Comparison of ENCODE assay signal across 8 mouse cellular contexts in the genomic region with DNA sequence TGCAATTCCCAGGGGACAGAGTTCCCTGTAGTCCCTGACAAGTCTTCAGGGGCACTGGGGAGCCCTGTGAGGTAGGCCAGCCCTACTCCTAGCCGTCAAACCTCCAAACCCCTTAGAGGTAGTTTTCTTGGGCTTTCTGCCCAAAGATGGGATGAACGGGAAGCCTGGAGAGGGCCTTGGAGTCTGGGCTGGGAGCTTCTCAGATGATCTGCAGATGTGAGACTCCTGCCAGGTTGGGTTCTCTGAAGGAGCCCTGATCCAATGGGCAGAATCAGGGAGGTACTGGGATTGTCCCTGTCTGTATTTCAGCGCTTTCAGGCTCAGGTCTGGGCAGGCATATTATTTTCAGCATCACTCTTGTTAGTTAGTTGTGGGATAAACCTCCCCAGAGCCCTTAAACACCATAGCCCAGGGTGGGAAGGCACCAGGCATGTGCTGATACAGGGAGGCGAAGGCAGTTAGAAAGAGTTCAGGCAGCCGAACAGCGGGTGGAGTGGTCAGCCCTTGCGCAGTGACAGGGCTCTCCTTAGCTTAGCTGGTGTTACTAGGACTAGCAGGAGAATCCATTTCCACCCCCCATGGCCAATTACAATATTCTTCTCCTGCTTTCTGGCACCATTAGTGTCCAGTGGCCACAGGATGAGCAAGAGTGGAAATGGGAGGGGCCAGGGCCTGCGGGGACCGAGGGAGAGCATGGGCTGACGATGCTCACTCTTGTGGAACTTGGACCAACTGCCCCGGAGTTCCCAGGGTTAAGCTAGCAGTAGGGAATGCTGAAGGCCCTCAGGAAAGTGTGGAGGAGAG. TPM values are rescaled to one million over a fixed set of nuclear protein-coding genes. Genes with fewer than 3 reads are reported as not detected.
DNase-seq lines count a peak whose midpoint lies in the region; ATAC-seq lines count a peak whose summit lies in the region.

No protein-coding gene starts in this region.

- peaks cover 53% of the 10 kb centered on the region for H3K4me1 ChIP-seq in forebrain, embryonic 10.5 days
- peaks cover 16% of the 10 kb centered on the region for H3K4me1 ChIP-seq in hindbrain, embryonic 16.5 days (ENCODE audit: control insufficient read depth, insufficient read depth, low read depth, low read length)
- H3K4me1 ChIP-seq in lung, embryonic 16.5 days (replicated peaks; ENCODE audit: control insufficient read depth, insufficient read depth, low read length), result peaks cover 34% of the 10 kb centered on the region

- 24% methylated on average over 11 of the region's 11 CpGs for WGBS in forebrain, embryonic 10.5 days
- 25% methylated on average over 11 of the region's 11 CpGs for WGBS in hindbrain, embryonic 16.5 days
- WGBS in lung, embryonic 16.5 days, result 15% methylated on average over 11 of the region's 11 CpGs

- H3K9ac ChIP-seq in hindbrain, embryonic 16.5 days (ENCODE audit: low read depth, low read length), result no peak overlapping the region
- H3K9ac ChIP-seq in lung, embryonic 16.5 days (ENCODE audit: low read length), result peak overlapping the region; percentile 85

- H3K4me3 ChIP-seq in forebrain, embryonic 10.5 days, result peak overlapping the region; percentile 62
- H3K4me3 ChIP-seq in hindbrain, embryonic 16.5 days (ENCODE audit: low read length), result peak overlapping the region; percentile 53
- H3K4me3 ChIP-seq in lung, embryonic 16.5 days (ENCODE audit: low read length), result peak overlapping the region; percentile 70

- no peak for ATAC-seq in hindbrain, embryonic 16.5 days
- ATAC-seq in lung, embryonic 16.5 days (ENCODE audit: low read depth), result no peak
- no peak for ATAC-seq in megakaryocyte-erythroid progenitor cell, adult 5-6 weeks (replicated peaks; ENCODE audit: low FRiP score, low TSS enrichment, poor library complexity, severe bottlenecking)
- no peak for ATAC-seq in activated CD4-positive, CD25-positive, alpha-beta regulatory T cell, adult 4 months

- no peaks in the 10 kb centered on the region for H3K36me3 ChIP-seq in forebrain, embryonic 10.5 days (replicated peaks)
- H3K36me3 ChIP-seq in hindbrain, embryonic 16.5 days (ENCODE audit: control insufficient read depth, insufficient read depth, low read length), result no peaks in the 10 kb centered on the region
- no peaks in the 10 kb centered on the region for H3K36me3 ChIP-seq in lung, embryonic 16.5 days (ENCODE audit: control insufficient read depth, insufficient read depth, low read length)

- H3K27ac ChIP-seq in forebrain, embryonic 10.5 days, result peak overlapping the region; percentile 91
- no peak overlapping the region for H3K27ac ChIP-seq in hindbrain, embryonic 16.5 days (ENCODE audit: low read depth, low read length)
- peak overlapping the region; percentile 84 for H3K27ac ChIP-seq in lung, embryonic 16.5 days (ENCODE audit: low read length)

- no peaks in the 10 kb centered on the region for H3K9me3 ChIP-seq in forebrain, embryonic 10.5 days
- no peaks in the 10 kb centered on the region for H3K9me3 ChIP-seq in hindbrain, embryonic 16.5 days (ENCODE audit: control insufficient read depth, low read length)
- no peaks in the 10 kb centered on the region for H3K9me3 ChIP-seq in lung, embryonic 16.5 days (ENCODE audit: control insufficient read depth, low read length)

- peaks cover 54% of the 10 kb centered on the region for H3K27me3 ChIP-seq in forebrain, embryonic 10.5 days (ENCODE audit: poor library complexity, severe bottlenecking)
- peaks cover 13% of the 10 kb centered on the region; the same call in 1 of the 2 replicates for H3K27me3 ChIP-seq in hindbrain, embryonic 16.5 days (replicated peaks; ENCODE audit: control insufficient read depth, insufficient read depth, low read length)
- H3K27me3 ChIP-seq in lung, embryonic 16.5 days (ENCODE audit: control insufficient read depth, insufficient read depth, low read depth, low read length), result no peaks in the 10 kb centered on the region

- H3K4me2 ChIP-seq in hindbrain, embryonic 16.5 days (ENCODE audit: low read length), result peak overlapping the region; percentile 89
- H3K4me2 ChIP-seq in lung, embryonic 16.5 days (ENCODE audit: low read depth, low read length), result peak overlapping the region; percentile 83

- peak; percentile 55 for DNase-seq in gastrocnemius, adult 18-20 months (ENCODE audit: low spot score)
- DNase-seq in gastrocnemius, postnatal 10 days, result no peak
- no peak for DNase-seq in forebrain, embryonic 10.5 days (ENCODE audit: extremely low spot score, low spot score)
- no peak for DNase-seq in thymus, postnatal 10 days (ENCODE audit: low spot score in 2 of 2)

RNA-seq across cellular contexts. Expression of a gene that starts 1.4 kb away (rescaled TPM):
- total RNA-seq in gastrocnemius, adult 18-20 months (2021), result 10 to 100 TPM; 10.5 to 11.2 TPM
- 100 to 1,000 TPM; 204 to 280 TPM for total RNA-seq in gastrocnemius, postnatal 10 days (2021)
- 11.0 and 11.1 TPM in 2 replicates for polyA plus RNA-seq in forebrain, embryonic 10.5 days (2016; fragmentation: Nextera tagmentation; extraction: Ambion mirVana)
- polyA plus RNA-seq in hindbrain, embryonic 16.5 days (2015; fragmentation: Nextera tagmentation; extraction: Ambion mirVana), result 9.2 and 13.5 TPM in 2 replicates
- polyA plus RNA-seq in lung, embryonic 16.5 days (2015; fragmentation: Nextera tagmentation; extraction: Ambion mirVana), result 66.2 and 69.5 TPM in 2 replicates
- total RNA-seq in megakaryocyte-erythroid progenitor cell, adult 5-6 weeks (2014; fragmentation: Nextera tagmentation), result 22.0 and 24.7 TPM in 2 replicates
- 6.2 and 9.2 TPM in 2 replicates for total RNA-seq in megakaryocyte-erythroid progenitor cell, adult 5-6 weeks (2017)
- polyA plus RNA-seq in activated CD4-positive, CD25-positive, alpha-beta regulatory T cell, adult 4 months (2017; shearing (Covaris generic)), result not detected

Comparison
In these comparisons a context has a peak if more than half of its experiments do, and no peak if none do; other contexts are left out.
1. RNA of a gene that starts 1.4 kb away (polyA plus RNA-seq): 66.2 to 69.5 TPM in lung, embryonic 16.5 days, 11.0 to 11.1 TPM in forebrain, embryonic 10.5 days and 9.2 to 13.5 TPM in hindbrain, embryonic 16.5 days; not detected in activated CD4-positive, CD25-positive, alpha-beta regulatory T cell, adult 4 months; every median in the first group is over 10 times any median in the second.
2. Peak in every context shown above with its lines, with median percentiles within 50 percentile points of each other: H3K4me3 ChIP-seq.